Mouse (Mus musculus) adrenal gland, postnatal 10 days (tissue): ENCODE measurements around the gene Dusp14. TPM values are rescaled to one million over a fixed set of nuclear protein-coding genes. Genes with fewer than 3 reads are reported as not detected.
A peak's percentile ranks its signal among the peaks of the same experiment; 100 is the strongest.

Experiments
- DNase-seq: peaks from one replicate; pipeline ENCODE4 v3.0.0; 2021; ENCODE audit warnings: mixed read lengths
- total RNA-seq, 2 experiments: library from RNA; stranded (reverse); gene quantifications; 2 replicates each; pipeline ENCODE4 v1.2.3; 2021

Dusp14 gene
- total RNA-seq, 2 experiments from 2014 or later = 3.0 to 4.0 TPM

DNA sequence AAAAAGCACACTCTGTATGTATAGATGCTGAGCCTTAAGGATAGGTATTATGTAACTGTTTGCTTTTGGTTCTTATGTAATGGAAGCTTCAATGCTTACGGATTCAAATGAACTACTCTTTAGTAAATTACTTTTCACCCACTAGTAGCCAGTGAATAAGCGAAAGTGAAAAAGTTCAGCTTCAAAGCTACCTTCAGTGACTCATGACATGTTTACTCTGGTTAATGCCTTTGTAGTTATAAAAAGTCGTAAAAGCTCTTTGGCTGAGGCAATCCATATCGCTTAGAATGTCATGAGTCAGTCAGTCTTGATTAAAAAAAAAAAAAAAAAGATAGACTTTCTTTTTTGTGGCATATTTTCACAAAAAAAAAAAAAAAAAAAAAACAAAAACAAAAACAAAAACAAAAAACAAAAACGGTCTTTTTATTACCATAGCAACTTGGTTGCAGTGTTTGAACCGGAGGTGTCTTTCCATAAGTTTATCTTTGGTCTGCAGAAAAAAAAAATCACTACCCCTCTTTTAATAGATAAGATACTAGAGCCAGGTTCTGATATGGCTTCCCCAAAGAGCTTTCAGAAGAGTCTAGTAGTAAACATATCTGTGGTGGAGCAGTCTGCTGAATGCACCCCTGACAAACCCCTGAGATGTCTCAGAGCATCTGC is 52.8 kb downstream of the Dusp14 start:
- no peak for DNase-seq

DNA sequence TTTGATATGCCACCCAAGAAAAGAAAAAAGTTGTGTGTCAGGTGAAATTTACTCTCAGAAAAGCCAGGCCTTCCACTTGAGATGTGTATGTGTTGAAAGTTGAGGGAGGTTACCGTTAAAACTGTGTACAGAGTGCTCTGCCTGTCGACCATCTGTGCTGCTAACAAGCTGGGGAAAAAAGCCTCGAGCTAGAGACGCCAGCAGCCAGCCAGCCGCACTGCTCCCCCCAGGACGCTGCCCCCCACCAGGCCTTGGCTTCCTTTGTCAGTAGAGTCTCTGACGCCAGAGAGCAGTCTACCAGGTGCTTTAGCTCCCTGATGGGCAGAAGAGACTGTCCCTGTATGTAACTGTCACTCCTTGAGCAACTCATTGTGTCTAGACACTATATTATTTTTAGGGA is 56.0 kb downstream of the Dusp14 start:
- DNase-seq = peak; percentile 7

DNA sequence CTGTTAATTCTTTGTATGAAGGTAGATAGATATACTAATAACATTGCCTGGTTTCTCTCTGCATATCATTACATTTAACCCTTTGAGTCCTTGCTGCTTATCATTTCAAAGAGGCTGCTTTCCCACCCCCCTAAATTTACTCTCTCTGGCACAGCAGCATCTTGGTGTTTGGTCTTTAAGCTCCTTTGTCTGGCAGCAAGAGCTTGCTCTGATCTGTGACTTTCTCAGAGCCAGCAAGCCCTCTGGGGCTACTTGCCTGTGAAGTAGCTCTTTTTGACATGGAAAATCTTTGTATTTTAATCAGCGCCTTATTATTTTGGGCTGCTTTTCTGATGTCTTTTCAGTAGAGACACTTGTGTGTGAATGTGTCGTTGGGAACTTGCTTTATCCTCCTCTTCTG is 57.5 kb downstream of the Dusp14 start:
- DNase-seq = no peak

DNA sequence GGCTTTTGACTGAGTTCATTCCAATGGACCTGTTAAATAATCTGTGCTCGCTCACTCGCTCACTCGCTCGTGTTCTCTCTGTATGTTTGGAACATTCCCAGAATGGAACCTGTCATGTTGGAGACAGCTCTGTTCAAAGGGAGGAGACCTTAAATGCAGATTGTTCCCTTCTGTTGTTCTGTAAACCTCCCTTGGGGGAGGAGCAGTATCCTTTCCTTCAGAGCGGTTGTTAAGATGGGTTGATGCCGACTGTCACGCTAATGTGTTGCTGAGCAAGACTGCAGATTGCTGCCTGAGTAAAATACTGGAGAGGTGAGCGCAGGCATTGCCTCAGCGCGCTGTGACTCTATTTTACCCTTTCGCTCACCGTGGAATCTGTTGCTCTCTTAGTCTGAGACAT is 58.0 kb downstream of the Dusp14 start:
- no peak for DNase-seq

DNA sequence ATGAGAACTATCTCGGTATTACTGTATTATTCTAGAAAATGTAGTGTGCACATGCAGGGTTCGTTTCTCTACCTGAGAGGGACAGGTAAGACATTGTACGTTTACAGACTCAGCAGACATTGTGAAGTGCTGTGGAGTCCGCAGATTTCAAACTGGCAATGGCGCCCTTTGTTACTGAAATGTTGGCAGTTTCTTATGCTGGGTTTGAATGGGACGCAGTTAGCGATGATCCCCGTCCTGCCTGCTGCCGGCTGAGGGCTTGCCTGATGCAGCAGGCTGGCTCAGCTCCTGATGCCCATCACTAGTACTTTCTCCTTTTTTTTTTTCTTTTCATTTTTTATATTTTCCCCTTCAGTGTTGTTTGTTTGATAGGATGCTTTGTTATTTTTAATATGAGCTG is 58.6 kb downstream of the Dusp14 start:
- DNase-seq = no peak

DNA sequence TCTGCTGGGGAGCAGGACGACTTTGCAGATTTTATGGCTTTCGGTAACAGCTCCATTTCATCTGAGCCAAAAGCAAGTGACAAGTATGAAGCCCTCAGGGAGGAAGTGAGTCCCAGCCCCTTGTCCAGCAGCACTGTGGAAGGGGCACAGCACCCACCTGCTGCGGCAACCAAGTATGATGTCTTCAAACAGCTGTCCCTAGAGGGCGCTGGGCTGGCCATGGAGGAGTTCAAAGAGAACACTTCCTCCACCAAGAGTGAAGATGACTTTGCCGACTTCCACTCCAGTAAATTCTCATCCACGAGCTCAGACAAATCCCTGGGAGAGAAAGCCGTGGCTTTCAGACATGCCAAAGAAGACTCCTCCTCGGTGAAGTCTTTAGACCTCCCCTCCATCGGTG is 60.1 kb downstream of the Dusp14 start:
- DNase-seq = no peak

DNA sequence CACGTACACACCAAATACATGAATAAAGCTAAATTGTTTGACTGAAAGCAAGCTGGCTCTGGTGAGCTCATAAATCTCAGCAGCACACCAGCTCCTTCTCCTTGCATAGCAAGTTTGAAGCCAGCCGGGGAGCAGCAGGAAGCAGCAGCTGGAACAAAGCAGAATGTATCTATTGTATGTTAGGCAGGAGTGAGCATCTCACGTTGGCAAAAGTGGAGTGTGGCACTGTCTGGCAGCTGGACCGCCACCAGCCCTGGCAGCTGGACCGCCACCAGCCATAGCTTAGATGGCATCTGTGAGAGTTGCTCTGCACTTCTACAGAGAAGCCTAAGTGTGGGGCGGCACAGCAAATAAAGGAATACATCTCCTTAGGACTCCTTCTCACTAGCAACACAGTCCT is 65.1 kb downstream of the Dusp14 start:
- DNase-seq = no peak

DNA sequence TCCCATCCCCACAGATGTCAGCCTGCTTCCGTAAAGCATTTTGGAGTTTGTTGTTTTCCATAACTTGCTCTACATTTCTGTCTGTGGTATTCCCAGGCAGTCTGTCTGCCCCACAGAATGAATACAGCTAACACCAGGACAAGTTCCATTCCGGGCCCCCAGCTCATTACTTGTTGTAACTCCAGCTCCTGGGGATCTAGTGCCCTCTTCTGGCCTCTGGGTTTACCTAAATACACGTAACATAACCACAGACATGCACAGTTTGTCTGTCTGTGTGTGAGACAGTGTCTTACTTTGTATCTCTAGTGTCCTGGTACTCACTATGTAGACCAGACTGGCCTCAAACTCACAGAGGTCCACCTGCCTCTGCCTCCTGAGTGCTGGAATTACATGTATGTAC is 67.8 kb downstream of the Dusp14 start:
- DNase-seq = no peak

DNA sequence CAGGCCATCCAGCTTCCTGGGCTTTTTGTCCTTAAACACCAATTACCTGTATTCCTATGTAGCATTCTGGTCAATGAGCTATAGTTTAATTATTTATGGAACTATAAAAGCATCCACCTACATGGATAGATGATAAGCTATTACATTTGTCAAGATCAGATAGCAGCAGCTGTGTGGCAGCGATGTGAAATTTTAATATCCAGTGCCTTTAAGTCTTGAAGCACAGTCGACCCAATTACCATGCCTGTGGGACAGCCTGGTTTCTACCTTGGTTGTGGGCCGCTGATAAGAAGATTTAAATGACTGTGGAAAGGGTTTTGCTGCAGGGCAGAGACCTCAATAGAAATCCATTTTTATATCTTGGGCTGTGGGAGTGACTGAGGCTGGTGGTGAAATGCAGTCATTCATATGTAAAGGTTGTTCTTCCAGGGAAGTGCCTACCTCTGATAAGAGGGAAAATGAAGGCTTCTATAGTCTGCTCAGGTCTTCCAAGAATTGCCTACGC is 69.6 kb downstream of the Dusp14 start:
- no peak for DNase-seq

DNA sequence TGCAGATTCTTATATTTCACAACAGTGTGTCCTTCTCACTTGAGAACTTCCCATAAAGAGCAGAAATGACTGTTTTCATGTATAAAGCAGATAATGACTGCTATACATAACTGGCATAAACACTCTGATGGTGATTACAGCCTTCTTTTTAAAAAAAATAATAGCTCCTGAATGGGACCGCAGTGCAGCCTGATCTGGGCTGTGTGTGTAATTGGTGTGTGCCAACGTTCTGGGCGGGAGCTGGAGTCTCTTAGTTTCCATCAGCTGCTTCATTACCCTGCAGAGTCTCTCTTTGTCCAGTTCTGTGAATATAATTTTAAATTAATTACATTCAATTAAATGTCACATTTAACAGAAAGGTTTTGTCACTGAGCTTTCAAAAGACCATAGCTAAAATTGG is 70.1 kb downstream of the Dusp14 start:
- DNase-seq = no peak

Other genes with a start within 250 kb of the Dusp14 start
- 1 to 10 TPM; 1.5 to 2.7 TPM for gene Hnf1b, start 219.2 kb downstream of the Dusp14 start, total RNA-seq
- gene Ddx52, start 127.2 kb downstream of the Dusp14 start, total RNA-seq = 10 to 100 TPM; 18.3 to 18.6 TPM
- gene Synrg, start 104.8 kb downstream of the Dusp14 start, total RNA-seq = 10 to 100 TPM; 31.3 to 36.1 TPM
- 10 to 100 TPM; 12.3 to 15.1 TPM for gene Tada2a, start 60.3 kb upstream of the Dusp14 start, total RNA-seq
- gene Acaca, start 60.4 kb upstream of the Dusp14 start, total RNA-seq = 10 to 100 TPM; 67.7 to 78.5 TPM
- not detected for gene Gm11437, start 98.2 kb upstream of the Dusp14 start, total RNA-seq